Mouse (Mus musculus) ES-E14 (cell line): ENCODE measurements at regions not wholly inside any gene's neighbourhood (a gene's known extent, or its start where the extent isn't known, plus 50 kb on each side); places are given as distances from the start of the nearest gene placed in this dataset.
"Not testable (repeated sequence)": the region's sequence is repeated elsewhere in the genome, so short reads cannot be mapped to it uniquely, and the experiment has no call there.

Experiments
- DNase-seq: peaks from one replicate; pipeline ENCODE4 v3.0.0-alpha.2; 2013; ENCODE audit warnings: low read depth, low spot score
- H3K27ac ChIP-seq: 2 replicates; pipeline ENCODE4 v1.5.1; 2012; ENCODE audit warnings: low read depth, mild to moderate bottlenecking, low read length, moderate library complexity, mixed read lengths; ENCODE audit not compliant: poor library complexity, insufficient read depth, severe bottlenecking
- H3K36me3 ChIP-seq: 2 replicates; pipeline ENCODE4 v1.6.1; 2012; ENCODE audit warnings: mild to moderate bottlenecking, low read length, moderate library complexity, mixed read lengths; ENCODE audit not compliant: control insufficient read depth, poor library complexity, insufficient read depth, severe bottlenecking
- H3K4me1 ChIP-seq, 2 experiments: fragments of 150-350 bp in 1 of 2; sonication (generic) in 1 of 2; 2 replicates each; pipeline ENCODE4 v1.6.1; 2012; ENCODE audit warnings: low read length in 2 of 2, mild to moderate bottlenecking in 1 of 2, mixed read lengths in 1 of 2; ENCODE audit not compliant: control insufficient read depth in 2 of 2, insufficient read depth in 2 of 2, poor library complexity in 1 of 2
- H3K4me3 ChIP-seq, 2 experiments: fragments of 150-350 bp in 1 of 2; sonication (generic) in 1 of 2; 2 replicates each; pipeline ENCODE4 v1.5.1; 2012; ENCODE audit warnings: low read length in 2 of 2, low read depth in 1 of 2, mild to moderate bottlenecking in 1 of 2, mixed read lengths in 1 of 2; ENCODE audit not compliant: insufficient read depth in 1 of 2, poor library complexity in 1 of 2, severe bottlenecking in 1 of 2
- H3K9ac ChIP-seq: 2 replicates; pipeline ENCODE4 v1.6.1; 2012; ENCODE audit warnings: low read depth, mild to moderate bottlenecking, low read length, mixed read lengths; ENCODE audit not compliant: poor library complexity, insufficient read depth, severe bottlenecking
- H3K9me3 ChIP-seq: fragments of 150-350 bp; sonication (generic); 2 replicates; pipeline ENCODE4 v1.6.1; 2012; ENCODE audit warnings: low read depth, mild to moderate bottlenecking, low read length; ENCODE audit not compliant: control insufficient read depth, insufficient read depth
- CHD2 ChIP-seq: IDR thresholded peaks from 2 replicates; pipeline ENCODE4 v1.6.1; 2014; ENCODE audit warnings: mild to moderate bottlenecking, low read depth, low read length, inconsistent platforms
- HCFC1 ChIP-seq: IDR thresholded peaks from 2 replicates; pipeline ENCODE4 v1.6.1; 2012; ENCODE audit warnings: low read length, inconsistent platforms, borderline replicate concordance; ENCODE audit not compliant: insufficient read depth
- MAFK ChIP-seq: IDR thresholded peaks from 2 replicates; pipeline ENCODE4 v1.6.1; 2014; ENCODE audit warnings: mild to moderate bottlenecking, low read depth, low read length, inconsistent platforms; ENCODE audit not compliant: insufficient read depth
- ZC3H11A ChIP-seq: IDR thresholded peaks from 2 replicates; pipeline ENCODE4 v1.6.1; 2012; ENCODE audit warnings: low read depth, mild to moderate bottlenecking, inconsistent platforms, low read length, borderline replicate concordance
- ZNF384 ChIP-seq: IDR thresholded peaks from 2 replicates; pipeline ENCODE4 v1.6.1; 2012; ENCODE audit warnings: low read depth, low read length, inconsistent platforms
- in situ Hi-C, 2 experiments: fragments of 600-800 bp; cut with MboI; formaldehyde crosslinking; loops; one replicate each; pipeline ENCODE4 v1.15.1; 2025; ENCODE audit warnings: low sequenced_read_pairs in 2 of 2, inconsistent platforms in 1 of 2; ENCODE audit not compliant: unreplicated experiment in 2 of 2

- DNase-seq, H3K4me1 ChIP-seq, H3K9me3 ChIP-seq, H3K9ac ChIP-seq, H3K36me3 ChIP-seq, H3K27ac ChIP-seq, in situ Hi-C loops: not testable (repeated sequence)
- peak; percentile 91 for TF ChIP-seq HCFC1
- H3K4me3 ChIP-seq = peak overlapping the region in 1 of 2 experiments; percentile 44; a peak in 2 of 4 replicates
These were observed 81.6 kb downstream of the Cd2 start for GRCm38 (mm10) chr3:101206172-101206571.

- H3K27ac ChIP-seq = no peak overlapping the region
- H3K9ac ChIP-seq = no peak overlapping the region
- H3K36me3 ChIP-seq = no peaks in the 10 kb centered on the region
- no peak overlapping the region for H3K4me3 ChIP-seq
- DNase-seq = no peak
- no peaks in the 10 kb centered on the region for H3K4me1 ChIP-seq
- H3K9me3 ChIP-seq = no peaks in the 10 kb centered on the region
- TF ChIP-seq ZNF384 (no peak), CHD2 (no peak), HCFC1 (no peak), ZC3H11A (no peak), MAFK (no peak)
- in situ Hi-C loops = no loop called here
These were observed 84.6 kb upstream of the Ptgfrn start for GRCm38 (mm10) chr3:101194725-101195124.

DNA sequence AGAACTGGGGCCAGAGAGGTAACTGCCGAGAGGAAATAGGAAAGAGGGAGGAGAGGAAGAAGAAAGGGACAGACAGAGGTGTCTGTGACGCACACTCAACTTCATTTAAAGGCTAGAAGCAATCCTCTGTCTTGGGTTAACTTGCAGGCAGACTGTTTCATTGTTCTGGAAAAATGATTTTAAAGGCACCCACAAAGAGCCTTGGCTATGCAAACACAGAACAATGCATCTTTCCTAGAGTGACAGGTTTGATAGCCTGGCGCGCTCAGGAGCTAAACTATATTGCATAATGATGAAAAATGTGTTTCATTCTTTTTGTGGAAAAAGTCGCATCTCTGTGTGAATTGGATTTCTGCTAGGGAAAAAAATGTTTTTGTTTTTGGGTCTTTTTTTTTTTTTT lies 84.2 kb upstream of the Ptgfrn start:
- H3K9ac ChIP-seq = no peak overlapping the region
- no peak overlapping the region for H3K27ac ChIP-seq
- no peak overlapping the region for H3K4me3 ChIP-seq
- no peaks in the 10 kb centered on the region for H3K4me1 ChIP-seq
- no peaks in the 10 kb centered on the region for H3K9me3 ChIP-seq
- DNase-seq = no peak
- H3K36me3 ChIP-seq = no peaks in the 10 kb centered on the region
- in situ Hi-C loops = no loop called here
- TF ChIP-seq HCFC1 = no peak
- no peak for TF ChIP-seq CHD2
- TF ChIP-seq MAFK = no peak
- no peak for TF ChIP-seq ZNF384

DNA sequence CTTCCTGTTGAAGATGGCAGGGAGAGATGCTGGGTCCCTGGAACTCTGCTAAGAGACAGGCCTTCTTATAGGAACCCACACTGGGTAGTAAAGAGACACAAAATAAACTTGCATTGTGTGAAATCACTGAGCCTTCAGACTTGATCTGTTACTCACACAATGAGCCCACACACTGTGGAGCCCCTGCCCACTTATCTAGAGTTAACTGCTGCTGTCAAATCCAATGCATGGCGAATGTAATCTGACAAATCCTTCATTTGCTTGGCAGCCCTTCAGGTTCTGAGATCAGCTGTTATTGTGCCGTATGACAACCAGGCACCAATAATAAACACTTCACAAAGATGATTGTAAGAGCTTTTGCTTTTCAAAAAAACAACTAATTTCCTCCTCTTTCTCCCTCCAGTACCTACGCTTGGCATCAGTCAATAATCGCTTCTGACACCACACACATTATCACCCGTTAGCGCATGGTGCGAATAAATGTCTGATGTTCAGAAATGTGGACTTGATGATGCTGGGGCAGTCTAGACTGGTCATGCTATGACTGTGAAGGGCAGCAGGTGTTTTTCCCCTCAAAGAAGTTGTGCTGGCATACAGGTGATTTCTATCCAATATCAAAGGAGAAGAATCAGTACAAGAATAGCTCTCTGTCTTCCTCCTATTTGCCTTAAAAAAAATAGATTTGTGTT lies 81.4 kb upstream of the Ptgfrn start:
- TF ChIP-seq ZC3H11A (no peak), HCFC1 (no peak), CHD2 (no peak), MAFK (no peak), ZNF384 (no peak)
- in situ Hi-C loops = no loop called here
- Histone ChIP-seq H3K4me1 (no peaks in the 10 kb centered on the region), H3K27ac (no peak overlapping the region), H3K4me3 (no peak overlapping the region), H3K9ac (no peak overlapping the region), H3K36me3 (no peaks in the 10 kb centered on the region), H3K9me3 (no peaks in the 10 kb centered on the region)
- no peak for DNase-seq

GRCm38 (mm10) chr3:101181958-101182357 lies 71.9 kb upstream of the Ptgfrn start:
- TF ChIP-seq HCFC1 (no peak), ZC3H11A (no peak), CHD2 (no peak), ZNF384 (no peak), MAFK (no peak)
- no peak overlapping the region for H3K4me3 ChIP-seq
- no peak for DNase-seq
- H3K9me3 ChIP-seq = no peaks in the 10 kb centered on the region
- in situ Hi-C loops = no loop called here
- H3K9ac ChIP-seq = no peak overlapping the region
- H3K36me3 ChIP-seq = no peaks in the 10 kb centered on the region
- H3K27ac ChIP-seq = no peak overlapping the region
- H3K4me1 ChIP-seq = no peaks in the 10 kb centered on the region
